Mouse (Mus musculus): ENCODE measurements around the gene Gm28576.
"Not testable (repeated sequence)": the region's sequence is repeated elsewhere in the genome, so short reads cannot be mapped to it uniquely, and the experiment has no call there.

Gene Gm28576

GRCm38 (mm10) chrY:7722641-7723040 lies at the start of gene Gm28576:
Gene Gm28576 (plus strand): TSS chrY:7722941.
- not testable (repeated sequence) for DNase-seq

Data from liver (tissue).